Mouse (Mus musculus) heart, adult 2 months (tissue): ENCODE measurements around the gene Ttc23l.

Source experiments
- CTCF ChIP-seq: fragments of 200-600 bp; IDR thresholded peaks from 2 replicates; pipeline ENCODE4 v1.8.1; 2022; ENCODE audit warnings: antibody characterized with exemption, mild to moderate bottlenecking, moderate library complexity
- EP300 ChIP-seq: fragments of 200-500 bp; IDR thresholded peaks from 2 replicates; pipeline ENCODE4 v1.6.1; 2011; ENCODE audit warnings: low read depth, low read length, control low read depth; ENCODE audit not compliant: insufficient read depth
- POLR2A ChIP-seq: fragments of 200-500 bp; IDR thresholded peaks from 2 replicates; pipeline ENCODE4 v1.6.1; 2011; ENCODE audit warnings: mild to moderate bottlenecking, low read depth, low read length, control low read depth; ENCODE audit not compliant: insufficient read depth

DNA sequence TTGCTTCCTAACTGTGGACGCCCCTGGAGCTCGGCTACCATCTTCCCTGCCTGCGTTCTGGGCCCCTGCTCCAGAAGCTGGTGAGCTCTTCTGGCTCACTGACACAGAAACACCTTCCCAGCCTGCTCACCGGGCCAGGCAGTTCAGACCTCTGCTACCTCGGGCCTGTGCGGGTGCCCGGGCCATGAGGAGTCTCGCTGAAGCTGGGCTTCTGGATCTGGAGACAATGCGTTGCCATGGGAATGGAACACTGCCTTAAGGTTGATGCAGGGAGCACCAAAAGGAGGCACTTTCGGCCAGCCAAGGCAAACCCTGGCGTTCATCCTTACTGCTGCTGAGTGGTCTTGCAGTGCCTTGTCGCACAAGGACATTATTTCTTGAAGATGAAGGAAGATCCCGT is at the start of gene Ttc23l:
- TF ChIP-seq CTCF (no peak), POLR2A (no peak), EP300 (no peak)
